Mouse (Mus musculus): ENCODE measurements around the gene Sept12.
A peak's percentile ranks its signal among the peaks of the same experiment; 100 is the strongest.

Sept12 gene

GRCm38 (mm10) chr16:4997553-4997952 is at the start of gene Sept12:
Gene Sept12 (minus strand): TSS chr16:4997852.
- DNase-seq (ENCODE audit: low spot score): no peak

DNA sequence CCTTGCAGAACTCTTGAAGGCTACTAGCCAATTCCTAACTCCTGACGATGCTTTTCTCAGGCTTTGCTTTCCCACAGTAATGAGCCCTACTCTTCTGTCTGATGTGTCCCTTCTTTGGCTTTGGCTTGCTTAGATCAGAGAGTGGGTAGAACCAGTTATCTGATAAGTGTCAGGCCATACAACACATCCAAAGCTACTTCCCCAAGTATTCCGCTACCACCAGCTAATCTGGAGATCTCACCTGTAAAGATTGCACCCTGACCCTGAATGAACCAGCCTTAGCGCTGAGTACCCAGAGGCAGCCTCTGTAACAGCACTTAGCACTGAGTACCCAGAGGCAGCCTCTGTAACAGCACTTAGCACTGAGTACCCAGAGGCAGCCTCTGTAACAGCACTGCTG is 47.7 kb upstream of the Sept12 start:
- DNase-seq (ENCODE audit: low spot score): no peak

GRCm38 (mm10) chr16:5036649-5037234 is 39.1 kb upstream of the Sept12 start:
- DNase-seq (ENCODE audit: low spot score): no peak

GRCm38 (mm10) chr16:5035591-5035990 is 37.9 kb upstream of the Sept12 start:
- no peak for DNase-seq (ENCODE audit: low spot score)

DNA sequence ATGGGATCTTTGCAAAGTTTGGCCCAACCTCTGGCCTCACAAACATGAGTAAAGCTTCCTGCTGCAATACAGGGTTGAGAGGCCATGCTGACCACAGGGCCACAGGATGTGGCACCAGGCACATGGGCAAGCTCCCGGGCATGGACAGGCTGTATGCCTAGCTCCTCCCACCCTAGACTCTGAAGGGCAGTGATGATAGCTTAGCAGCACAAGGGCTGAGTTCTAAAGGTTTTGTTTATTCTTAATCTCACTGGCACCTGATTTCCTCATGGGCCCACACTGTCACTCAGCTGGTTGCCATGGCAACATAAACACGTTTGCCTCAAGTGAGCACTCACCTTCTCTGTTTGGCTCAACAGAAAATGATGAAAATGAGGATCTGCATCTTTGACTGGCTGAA is 32.2 kb upstream of the Sept12 start:
- peak; percentile 22 for DNase-seq (ENCODE audit: low spot score)

- DNase-seq (ENCODE audit: low spot score): no peak
Observed at GRCm38 (mm10) chr16:5024021-5024420, 26.4 kb upstream of the Sept12 start.

GRCm38 (mm10) chr16:5014578-5014977 is 16.9 kb upstream of the Sept12 start:
- DNase-seq (ENCODE audit: low spot score): no peak

DNA sequence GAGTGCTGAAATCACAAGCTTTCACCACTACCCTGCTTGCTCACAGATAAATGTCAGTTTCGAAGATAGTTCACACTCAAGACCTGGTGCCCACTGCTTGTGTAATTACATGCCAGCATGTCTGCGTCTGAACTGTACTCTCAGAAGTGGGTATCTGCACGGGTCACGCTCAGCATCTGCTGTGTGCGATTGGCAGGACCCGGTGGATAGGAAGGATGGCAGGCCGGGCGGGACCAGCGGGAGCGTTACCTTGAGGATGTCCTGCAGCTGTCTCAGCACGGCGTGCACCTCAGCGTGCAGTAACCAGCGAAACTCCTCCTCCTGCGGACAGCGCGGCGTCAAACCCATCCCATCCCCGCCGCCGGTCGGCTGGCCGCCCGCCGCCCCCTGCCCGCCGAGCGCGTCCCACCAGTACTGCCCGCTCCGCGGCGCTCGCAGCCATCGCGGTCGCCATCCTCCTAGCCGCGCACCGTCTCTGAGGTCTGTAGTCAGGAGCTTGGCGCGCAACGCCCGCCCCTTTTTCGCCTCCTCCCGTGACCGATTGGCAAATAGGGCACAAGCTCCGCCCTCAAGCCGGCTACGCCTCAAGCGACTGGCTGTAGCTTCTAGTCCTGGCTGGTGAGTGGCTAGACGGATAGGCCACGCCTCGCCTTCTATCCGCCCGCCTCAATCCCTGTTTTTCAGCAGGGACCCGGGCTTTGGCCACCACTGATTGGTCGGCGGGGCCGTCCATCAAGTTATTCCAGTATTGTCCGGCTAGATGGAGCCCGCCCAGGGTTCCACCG is 15.6 kb upstream of the Sept12 start, which contains the start of gene Rogdi:
Gene Rogdi (minus strand): TSS at position 500 of the 785 bp plus-strand sequence.
- peak; percentile 99 for DNase-seq (ENCODE audit: low spot score)

DNA sequence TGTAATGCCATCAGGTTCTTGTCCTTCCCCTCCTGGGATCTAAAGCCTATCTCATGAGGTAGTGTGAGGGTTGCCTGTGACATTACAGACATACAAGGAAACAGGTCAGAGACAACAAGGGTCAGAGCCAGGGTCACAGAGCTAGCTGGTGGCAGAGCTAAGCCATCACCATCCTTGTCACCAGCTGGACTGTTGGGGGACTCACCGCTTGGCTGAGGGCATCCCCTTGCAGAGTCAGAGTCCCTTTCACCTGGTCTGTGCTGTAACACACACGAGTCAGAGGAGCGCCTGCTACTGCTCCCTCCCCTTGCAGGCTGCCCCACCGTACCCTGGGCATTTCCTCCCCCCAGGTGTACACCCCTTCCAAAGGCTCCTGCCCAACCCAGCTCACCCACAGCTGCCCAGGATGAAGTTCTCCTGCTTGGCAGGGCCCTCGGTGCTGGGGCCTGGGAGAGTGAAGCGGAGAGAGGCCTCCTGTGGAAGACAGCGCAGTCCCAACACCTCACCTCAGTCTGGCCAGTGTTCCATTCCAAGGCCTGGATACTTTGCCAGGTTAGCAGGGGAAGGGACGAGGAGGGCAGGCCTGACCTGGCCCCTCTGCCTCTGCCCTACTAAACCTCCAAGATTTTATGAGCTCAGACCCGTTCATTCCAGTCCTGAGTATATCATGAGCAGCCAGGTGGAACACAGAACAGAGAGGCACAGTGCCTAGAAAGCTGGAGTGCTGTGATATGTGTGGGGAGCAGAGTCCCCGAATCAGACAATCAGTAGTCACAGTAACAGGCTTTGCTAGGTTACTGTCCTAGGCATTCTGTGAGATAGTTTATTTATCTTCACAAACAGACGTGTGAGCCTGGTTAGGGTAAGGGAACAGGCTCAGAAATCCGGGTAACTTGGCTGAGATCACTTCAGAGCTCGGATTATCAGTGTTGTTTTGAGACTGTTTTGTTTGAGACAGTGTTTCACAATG is 14.7 kb upstream of the Sept12 start:
- no peak for DNase-seq (ENCODE audit: low spot score)

DNA sequence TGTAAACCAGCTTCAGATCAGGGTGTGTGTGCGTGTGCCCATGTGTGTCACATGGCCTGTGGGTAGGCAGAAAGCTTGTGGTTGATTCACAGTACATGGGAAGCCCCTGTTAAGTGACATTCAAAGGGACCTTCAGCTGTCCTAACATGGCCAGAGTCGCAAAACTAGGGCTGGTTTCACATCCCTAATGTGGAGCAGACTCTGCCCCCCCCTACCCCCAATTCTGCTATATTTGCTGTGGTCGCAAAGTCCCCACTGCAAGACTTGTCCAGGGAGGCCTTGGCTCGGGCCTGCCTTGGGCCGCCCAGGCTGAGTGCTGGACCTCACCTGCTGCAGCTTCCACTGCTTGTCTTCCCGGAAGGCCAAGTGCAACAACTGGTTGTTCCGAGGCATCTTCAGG is 13.6 kb upstream of the Sept12 start:
- no peak for DNase-seq (ENCODE audit: low spot score)

GRCm38 (mm10) chr16:5010371-5010935 is 12.8 kb upstream of the Sept12 start:
- DNase-seq (ENCODE audit: low spot score): no peak

DNA sequence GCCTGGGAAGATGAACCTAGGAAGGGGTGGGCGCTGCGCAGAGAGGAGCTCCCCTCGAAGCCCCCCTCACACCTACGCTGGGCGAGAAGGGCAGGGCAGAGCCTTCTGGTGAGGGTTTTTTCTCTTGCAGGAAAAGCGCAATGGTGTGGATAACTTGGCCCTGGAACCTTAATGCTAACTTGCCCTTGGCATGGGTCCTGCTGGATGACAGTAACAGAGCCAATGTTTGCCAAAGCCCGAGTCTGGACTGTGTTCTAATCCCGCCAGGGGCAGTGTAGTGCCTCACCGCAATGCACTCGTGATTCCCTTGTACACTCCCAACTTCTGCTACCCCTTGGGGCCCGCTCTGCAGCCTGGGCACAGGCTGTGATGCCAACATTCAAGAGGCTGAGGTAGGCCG is 10.4 kb upstream of the Sept12 start:
- DNase-seq (ENCODE audit: low spot score): no peak

- DNase-seq (ENCODE audit: low spot score): no peak
Observed at GRCm38 (mm10) chr16:5007492-5007891, 9.8 kb upstream of the Sept12 start.

DNA sequence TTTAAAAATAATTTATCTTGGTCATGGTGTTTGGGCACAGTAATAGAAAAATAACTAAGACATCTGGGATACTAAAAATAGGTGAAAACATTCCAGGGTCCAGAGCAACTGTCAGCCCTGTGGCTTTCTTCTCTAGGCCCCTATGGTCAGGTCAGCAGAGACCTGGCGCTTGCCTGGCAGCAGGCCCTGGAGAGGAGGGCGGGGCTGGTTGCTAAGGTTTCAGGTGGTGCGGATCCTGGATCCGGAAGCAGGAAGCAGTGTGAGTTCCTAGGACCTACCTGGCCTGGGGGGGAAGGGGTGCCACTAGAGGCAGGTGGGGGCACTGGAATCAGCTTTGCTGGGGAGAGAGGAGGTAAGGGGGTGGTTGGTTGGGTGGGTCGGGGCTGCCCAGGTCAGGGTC is 9.4 kb upstream of the Sept12 start, which contains the start of gene Smim22:
Gene Smim22 (plus strand): TSS at position 222 of the 400 bp plus-strand sequence.
- peak; percentile 23 for DNase-seq (ENCODE audit: low spot score)

DNA sequence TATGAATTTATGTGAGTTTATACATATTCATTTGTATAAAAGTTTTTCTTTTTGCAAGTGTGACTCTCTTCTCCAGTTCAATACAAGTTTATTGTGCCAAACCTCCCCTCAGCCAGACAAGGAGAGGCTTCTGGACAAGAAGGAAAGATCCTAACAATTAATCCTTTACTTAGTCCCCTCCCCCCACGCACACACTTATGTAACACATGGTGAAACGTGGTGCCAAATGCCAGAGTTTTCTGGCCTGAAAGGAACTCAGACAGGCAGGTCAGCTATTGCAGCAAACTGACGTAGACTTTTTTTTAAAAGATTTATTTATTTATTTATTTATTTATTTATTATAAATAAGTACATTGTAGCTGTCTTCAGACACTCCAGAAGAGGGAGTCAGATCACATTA is 3.0 kb upstream of the Sept12 start:
- DNase-seq (ENCODE audit: low spot score): no peak

GRCm38 (mm10) chr16:4998984-4999383 is 1.3 kb upstream of the Sept12 start:
- no peak for DNase-seq (ENCODE audit: low spot score)

- DNase-seq (ENCODE audit: low spot score): no peak
Observed at GRCm38 (mm10) chr16:4993276-4993675, 4.4 kb downstream of the Sept12 start.

- no peak for DNase-seq (ENCODE audit: low spot score)
Observed at GRCm38 (mm10) chr16:4984717-4985116, 12.9 kb downstream of the Sept12 start.

- DNase-seq (ENCODE audit: low spot score): peak; percentile 32
Observed at GRCm38 (mm10) chr16:4979755-4980380, 17.8 kb downstream of the Sept12 start.

GRCm38 (mm10) chr16:4978275-4979051 is 19.2 kb downstream of the Sept12 start:
- no peak for DNase-seq (ENCODE audit: low spot score)

- DNase-seq (ENCODE audit: low spot score): no peak
Observed at GRCm38 (mm10) chr16:4976180-4976579, 21.5 kb downstream of the Sept12 start.

Measured in embryo, embryonic 10 days (tissue).